Mouse (Mus musculus) liver, postnatal 0 days (tissue): Measurements from ENCODE around the gene Clybl.

Experiments used
- CTCF ChIP-seq: sonication (generic); IDR thresholded peaks from 2 replicates; pipeline ENCODE4 v1.5.1; 2016; ENCODE audit warnings: antibody characterized with exemption, low read depth
- EP300 ChIP-seq: IDR thresholded peaks from 2 replicates; pipeline ENCODE4 v1.6.1; 2016; ENCODE audit warnings: antibody characterized with exemption, low read depth, mild to moderate bottlenecking

GRCm38 (mm10) chr14:122367252-122367868 is 185.9 kb downstream of the Clybl start:
- no peak for TF ChIP-seq CTCF
- TF ChIP-seq EP300, result no peak
